Mouse (Mus musculus): Measurements from ENCODE around the gene Lcn9. TPM values are rescaled to one million over a fixed set of nuclear protein-coding genes. Genes with fewer than 3 reads are reported as not detected.

Gene Lcn9
- polyA plus RNA-seq, 1 experiment from 2014 or later: not detected

GRCm38 (mm10) chr2:25842758-25843157, 19.8 kb downstream of the Lcn9 start:
- Histone ChIP-seq H3K9ac (replicated peaks; ENCODE audit: low read depth) (no peak overlapping the region), H3K36me3 (ENCODE audit: insufficient read depth, low read length) (no peaks in the 10 kb centered on the region), H3K27ac (ENCODE audit: low read length) (no peak overlapping the region), H3K9me3 (ENCODE audit: low read length) (no peaks in the 10 kb centered on the region), H3K4me3 (ENCODE audit: low read depth, low read length) (no peak overlapping the region), H3K4me2 (replicated peaks; ENCODE audit: low read depth, low read length) (no peak overlapping the region), H3K4me1 (ENCODE audit: insufficient read depth, low read depth, low read length) (no peaks in the 10 kb centered on the region), H3K27me3 (replicated peaks; ENCODE audit: insufficient read depth, low read length) (no peaks in the 10 kb centered on the region)
- 73% methylated on average over 1 of the region's 1 CpGs for WGBS
- TF ChIP-seq CTCF (IDR thresholded peaks at IDR 0.05) (no peak), EP300 (IDR thresholded peaks at IDR 0.05) (no peak)
- ATAC-seq (no peak), DNase-seq (ENCODE audit: low spot score) (no peak)

- Histone ChIP-seq H3K4me2 (replicated peaks; ENCODE audit: low read depth, low read length) (no peak overlapping the region), H3K4me3 (ENCODE audit: low read depth, low read length) (no peak overlapping the region), H3K9ac (replicated peaks; ENCODE audit: low read depth) (no peak overlapping the region), H3K27ac (ENCODE audit: low read length) (no peak overlapping the region), H3K27me3 (replicated peaks; ENCODE audit: insufficient read depth, low read length) (no peaks in the 10 kb centered on the region), H3K4me1 (ENCODE audit: insufficient read depth, low read depth, low read length) (no peaks in the 10 kb centered on the region), H3K9me3 (ENCODE audit: low read length) (no peaks in the 10 kb centered on the region), H3K36me3 (ENCODE audit: insufficient read depth, low read length) (no peaks in the 10 kb centered on the region)
- no peak for ATAC-seq
- TF ChIP-seq CTCF (IDR thresholded peaks at IDR 0.05) (no peak), EP300 (IDR thresholded peaks at IDR 0.05) (no peak)
- 95% methylated on average over 3 of the region's 3 CpGs for WGBS
- DNase-seq (ENCODE audit: low spot score): no peak
Observed at GRCm38 (mm10) chr2:25844097-25844496, 21.1 kb downstream of the Lcn9 start.

DNA sequence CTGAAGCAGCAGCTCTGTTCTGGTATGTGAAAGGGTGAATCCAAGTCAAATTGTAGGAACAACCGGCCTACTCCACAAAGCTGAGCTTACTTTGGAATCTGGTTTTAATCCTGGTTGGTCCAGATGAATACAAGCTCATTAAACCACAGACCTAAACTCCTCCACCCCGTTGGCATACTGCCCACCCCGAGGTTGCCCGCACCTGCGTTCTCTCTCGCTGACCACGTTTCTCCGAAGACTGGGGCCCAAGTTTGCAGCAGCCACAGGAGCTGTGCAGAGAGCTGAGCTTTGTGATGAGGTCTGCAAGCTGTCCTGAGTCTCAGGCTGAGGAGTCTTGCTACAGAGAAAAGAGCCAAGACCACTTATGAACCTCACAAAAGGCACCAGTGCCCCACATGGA, 23.6 kb downstream of the Lcn9 start:
- Histone ChIP-seq H3K4me2 (replicated peaks; ENCODE audit: low read depth, low read length) (no peak overlapping the region), H3K27me3 (replicated peaks; ENCODE audit: insufficient read depth, low read length) (no peaks in the 10 kb centered on the region), H3K27ac (ENCODE audit: low read length) (no peak overlapping the region), H3K4me3 (ENCODE audit: low read depth, low read length) (no peak overlapping the region), H3K36me3 (ENCODE audit: insufficient read depth, low read length) (no peaks in the 10 kb centered on the region), H3K4me1 (ENCODE audit: insufficient read depth, low read depth, low read length) (no peaks in the 10 kb centered on the region), H3K9me3 (ENCODE audit: low read length) (no peaks in the 10 kb centered on the region), H3K9ac (replicated peaks; ENCODE audit: low read depth) (no peak overlapping the region)
- DNase-seq (ENCODE audit: low spot score): no peak
- 81% methylated on average over 8 of the region's 8 CpGs for WGBS
- ATAC-seq: no peak
- TF ChIP-seq EP300 (IDR thresholded peaks at IDR 0.05) (no peak), CTCF (IDR thresholded peaks at IDR 0.05) (no peak)

- Histone ChIP-seq H3K4me1 (ENCODE audit: insufficient read depth, low read depth, low read length) (no peaks in the 10 kb centered on the region), H3K9me3 (ENCODE audit: low read length) (no peaks in the 10 kb centered on the region), H3K4me3 (ENCODE audit: low read depth, low read length) (no peak within 1 kb of the TSS), H3K36me3 (ENCODE audit: insufficient read depth, low read length) (no peaks in the 10 kb centered on the region), H3K27ac (ENCODE audit: low read length) (no peak within 1 kb of the TSS), H3K4me2 (replicated peaks; ENCODE audit: low read depth, low read length) (no peak within 1 kb of the TSS), H3K27me3 (replicated peaks; ENCODE audit: insufficient read depth, low read length) (no peaks in the 10 kb centered on the region), H3K9ac (replicated peaks; ENCODE audit: low read depth) (no peak within 1 kb of the TSS)
- DNase-seq (ENCODE audit: low spot score) (no peak), ATAC-seq (no peak)
- WGBS: 72% methylated on average over 16 of the region's 16 CpGs
- TF ChIP-seq EP300 (IDR thresholded peaks at IDR 0.05) (no peak), CTCF (IDR thresholded peaks at IDR 0.05) (no peak)
Observed at GRCm38 (mm10) chr2:25847226-25847625, 24.3 kb downstream of the Lcn9 start, which contains the start of gene Sohlh1. Gene Sohlh1 (minus strand): TSS chr2:25847248.

- Histone ChIP-seq H3K9me3 (ENCODE audit: low read length) (no peaks in the 10 kb centered on the region), H3K4me2 (replicated peaks; ENCODE audit: low read depth, low read length) (no peak overlapping the region), H3K27me3 (replicated peaks; ENCODE audit: insufficient read depth, low read length) (no peaks in the 10 kb centered on the region), H3K27ac (ENCODE audit: low read length) (no peak overlapping the region), H3K36me3 (ENCODE audit: insufficient read depth, low read length) (no peaks in the 10 kb centered on the region), H3K4me1 (ENCODE audit: insufficient read depth, low read depth, low read length) (0 out of 2 replicates have a peak, but pooled peaks cover 3% of the 10 kb centered on the region), H3K4me3 (ENCODE audit: low read depth, low read length) (no peak overlapping the region), H3K9ac (replicated peaks; ENCODE audit: low read depth) (no peak overlapping the region)
- TF ChIP-seq EP300 (IDR thresholded peaks at IDR 0.05) (no peak), CTCF (IDR thresholded peaks at IDR 0.05) (peak; percentile 79)
- 17% methylated on average over 4 of the region's 4 CpGs for WGBS
- no peak for ATAC-seq
- peak; percentile 28 for DNase-seq (ENCODE audit: low spot score)
Observed at GRCm38 (mm10) chr2:25850330-25850729, 27.4 kb downstream of the Lcn9 start.

- WGBS: 5% methylated on average over 3 of the region's 3 CpGs
- Histone ChIP-seq H3K27me3 (replicated peaks; ENCODE audit: insufficient read depth, low read length) (no peaks in the 10 kb centered on the region), H3K27ac (ENCODE audit: low read length) (0 out of 2 replicates have a peak overlapping the region, but pooled peaks have one; percentile 20), H3K4me2 (replicated peaks; ENCODE audit: low read depth, low read length) (no peak overlapping the region), H3K4me1 (ENCODE audit: insufficient read depth, low read depth, low read length) (0 out of 2 replicates have a peak, but pooled peaks cover 3% of the 10 kb centered on the region), H3K36me3 (ENCODE audit: insufficient read depth, low read length) (no peaks in the 10 kb centered on the region), H3K9me3 (ENCODE audit: low read length) (no peaks in the 10 kb centered on the region), H3K9ac (replicated peaks; ENCODE audit: low read depth) (no peak overlapping the region), H3K4me3 (ENCODE audit: low read depth, low read length) (no peak overlapping the region)
- ATAC-seq (peak; percentile 86), DNase-seq (ENCODE audit: low spot score) (peak; percentile 61)
- TF ChIP-seq EP300 (IDR thresholded peaks at IDR 0.05): peak; percentile 63
- TF ChIP-seq CTCF (IDR thresholded peaks at IDR 0.05): no peak
Observed at GRCm38 (mm10) chr2:25852626-25853025, 29.7 kb downstream of the Lcn9 start.

GRCm38 (mm10) chr2:25853998-25854397, 31.0 kb downstream of the Lcn9 start:
- Histone ChIP-seq H3K4me2 (replicated peaks; ENCODE audit: low read depth, low read length) (no peak overlapping the region), H3K4me3 (ENCODE audit: low read depth, low read length) (no peak overlapping the region), H3K27ac (ENCODE audit: low read length) (no peak overlapping the region), H3K9me3 (ENCODE audit: low read length) (no peaks in the 10 kb centered on the region), H3K36me3 (ENCODE audit: insufficient read depth, low read length) (no peaks in the 10 kb centered on the region), H3K9ac (replicated peaks; ENCODE audit: low read depth) (no peak overlapping the region), H3K27me3 (replicated peaks; ENCODE audit: insufficient read depth, low read length) (no peaks in the 10 kb centered on the region), H3K4me1 (ENCODE audit: insufficient read depth, low read depth, low read length) (0 out of 2 replicates have a peak, but pooled peaks cover 3% of the 10 kb centered on the region)
- ATAC-seq: no peak
- WGBS: 68% methylated on average over 5 of the region's 5 CpGs
- no peak for TF ChIP-seq EP300 (IDR thresholded peaks at IDR 0.05)
- TF ChIP-seq CTCF (IDR thresholded peaks at IDR 0.05): no peak
- no peak for DNase-seq (ENCODE audit: low spot score)

Measured in lung, postnatal 0 days (tissue).